Mouse (Mus musculus) right cerebral cortex, adult 18-20 months (tissue): ENCODE results near the gene Pcsk4.

Experiments used
- DNase-seq: peaks from one replicate; pipeline ENCODE4 v3.0.0; 2022; ENCODE audit warnings: mixed read lengths

Gene Pcsk4

GRCm38 (mm10) chr10:80296824-80297223 lies 32.5 kb downstream of the Pcsk4 start:
- no peak for DNase-seq

GRCm38 (mm10) chr10:80295618-80296425 lies 33.5 kb downstream of the Pcsk4 start, which contains the start of gene Apc2:
Gene Apc2, plus strand, starts transcription at chr10:80295977.
- peak; percentile 83 for DNase-seq

- no peak for DNase-seq
Measured at GRCm38 (mm10) chr10:80294788-80295303, 34.5 kb downstream of the Pcsk4 start.

- DNase-seq: no peak
Measured at GRCm38 (mm10) chr10:80294311-80294710, 35.0 kb downstream of the Pcsk4 start.

- no peak for DNase-seq
Measured at GRCm38 (mm10) chr10:80293325-80293724, 36.0 kb downstream of the Pcsk4 start.

- peak; percentile 94 for DNase-seq
Measured at GRCm38 (mm10) chr10:80292251-80293146, 36.8 kb downstream of the Pcsk4 start, which contains the start of gene Rps15. Gene Rps15, plus strand, starts transcription at chr10:80292453.

GRCm38 (mm10) chr10:80288657-80289056 lies 40.6 kb downstream of the Pcsk4 start:
- DNase-seq: no peak

GRCm38 (mm10) chr10:80288097-80288496 lies 41.2 kb downstream of the Pcsk4 start:
- DNase-seq: no peak

- no peak for DNase-seq
Measured at GRCm38 (mm10) chr10:80285222-80286070, 43.9 kb downstream of the Pcsk4 start.

- no peak for DNase-seq
Measured at GRCm38 (mm10) chr10:80282481-80283441, 46.5 kb downstream of the Pcsk4 start.

GRCm38 (mm10) chr10:80281921-80282371 lies 47.4 kb downstream of the Pcsk4 start:
- DNase-seq: no peak

- DNase-seq: no peak
Measured at GRCm38 (mm10) chr10:80281304-80281703, 48.0 kb downstream of the Pcsk4 start.

- no peak for DNase-seq
Measured at GRCm38 (mm10) chr10:80279273-80279672, 50.0 kb downstream of the Pcsk4 start.

- DNase-seq: no peak
Measured at GRCm38 (mm10) chr10:80278390-80278789, 50.9 kb downstream of the Pcsk4 start.

GRCm38 (mm10) chr10:80276238-80276637 lies 53.1 kb downstream of the Pcsk4 start:
- DNase-seq: no peak

GRCm38 (mm10) chr10:80273847-80274246 lies 55.5 kb downstream of the Pcsk4 start:
- DNase-seq: no peak

GRCm38 (mm10) chr10:80271870-80272585 lies 57.3 kb downstream of the Pcsk4 start:
- DNase-seq: no peak
